Mouse (Mus musculus) gastrocnemius, adult 18-20 months (tissue): ENCODE measurements around the gene Gm8922. TPM values are rescaled to one million over a fixed set of nuclear protein-coding genes. Genes with fewer than 3 reads are reported as not detected.
"Not testable (repeated sequence)": the region's sequence is repeated elsewhere in the genome, so short reads cannot be mapped to it uniquely, and the experiment has no call there.

Source experiments
- DNase-seq: peaks from one replicate; pipeline ENCODE4 v3.0.0; 2021; ENCODE audit warnings: low spot score
- long read RNA-seq, 2 experiments: library from polyadenylated mRNA; stranded (forward); transcript quantifications; one replicate each; pipeline ENCODE4 v2.0.0; 2021
- total RNA-seq, 2 experiments: library from RNA; stranded (reverse); gene quantifications; 2 replicates each; pipeline ENCODE4 v1.2.3; 2021

Gene Gm8922
- not detected for total RNA-seq
- long read RNA-seq, experiment 1 = 0 reads
- long read RNA-seq, experiment 2 = 0 reads

DNA sequence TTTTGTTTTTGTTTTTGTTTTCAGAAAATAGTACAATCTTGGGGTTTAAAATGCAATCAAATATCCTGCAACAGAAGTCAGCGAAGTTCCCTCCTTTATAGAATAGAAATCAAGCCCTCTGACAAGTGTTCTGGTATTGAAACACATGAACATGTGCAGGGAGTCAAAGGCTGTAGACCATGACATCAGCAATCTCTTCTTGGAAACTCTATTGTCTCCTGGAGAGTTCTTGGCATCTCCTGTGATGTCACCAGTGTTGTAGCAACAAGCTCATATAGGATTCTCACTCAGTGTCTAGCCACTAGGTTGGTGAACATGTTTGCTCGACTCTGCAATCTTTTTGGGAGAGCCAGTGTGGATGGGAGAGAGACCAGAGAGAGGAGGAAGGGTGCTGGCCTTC, at the start of gene Gm8922:
Gm8922 (plus strand) TSS at position 301 of the 400 bp plus-strand sequence.
- DNase-seq = not testable (repeated sequence)

Other genes with a start within 250 kb of the Gm8922 start
- not detected for gene Gm8906, start 179.3 kb upstream of the Gm8922 start, total RNA-seq
- not detected for gene Gm6460, start 87.0 kb upstream of the Gm8922 start, total RNA-seq
- gene Gm8926, start 88.6 kb downstream of the Gm8922 start, total RNA-seq = not detected
- not detected for gene Gm6465, start 163.6 kb downstream of the Gm8922 start, total RNA-seq
- not detected for gene 4933402N22Rik, start 236.1 kb downstream of the Gm8922 start, total RNA-seq